Mouse (Mus musculus) intestine, postnatal 0 days (tissue): ENCODE measurements at regions not wholly inside any gene's neighbourhood (a gene's known extent, or its start where the extent isn't known, plus 50 kb on each side); places are given as distances from the start of the nearest gene placed in this dataset.

Experiments used
- ATAC-seq: fragments of 200-750 bp; cut with Nextera tagmentation; 2 replicates; pipeline ENCODE4 v1.8.0; 2017; ENCODE audit warnings: mild to moderate bottlenecking, moderate TSS enrichment, moderate library complexity
- H3K27ac ChIP-seq: fragments of 300-500 bp; sonication (generic); 2 replicates; pipeline ENCODE4 v1.5.1; 2014; ENCODE audit warnings: mild to moderate bottlenecking, low read depth, low read length, moderate library complexity
- H3K27me3 ChIP-seq: fragments of 300-500 bp; sonication (generic); replicated peaks from 2 replicates; pipeline ENCODE4 v1.6.1; 2014; ENCODE audit warnings: low read length, mixed read lengths; ENCODE audit not compliant: control insufficient read depth, insufficient read depth
- H3K36me3 ChIP-seq: fragments of 300-500 bp; sonication (generic); 2 replicates; pipeline ENCODE4 v1.6.1; 2014; ENCODE audit warnings: mild to moderate bottlenecking, moderate library complexity; ENCODE audit not compliant: control insufficient read depth, insufficient read depth
- H3K4me1 ChIP-seq: fragments of 300-500 bp; sonication (generic); replicated peaks from 2 replicates; pipeline ENCODE4 v1.6.1; 2014; ENCODE audit warnings: antibody characterized with exemption, low read length, mixed read lengths; ENCODE audit not compliant: control insufficient read depth, insufficient read depth
- H3K4me2 ChIP-seq: fragments of 300-500 bp; sonication (generic); replicated peaks from 2 replicates; pipeline ENCODE4 v1.6.1; 2014; ENCODE audit warnings: low read depth, mild to moderate bottlenecking, moderate library complexity
- H3K4me3 ChIP-seq: fragments of 300-500 bp; sonication (generic); 2 replicates; pipeline ENCODE4 v1.5.1; 2014; ENCODE audit warnings: low read depth, low read length
- H3K9ac ChIP-seq: fragments of 300-500 bp; sonication (generic); 2 replicates; pipeline ENCODE4 v1.6.1; 2014; ENCODE audit warnings: mild to moderate bottlenecking, low read depth, low read length
- H3K9me3 ChIP-seq: fragments of 300-500 bp; sonication (generic); 2 replicates; pipeline ENCODE4 v1.6.1; 2016; ENCODE audit warnings: mixed run types; ENCODE audit not compliant: control insufficient read depth
- CTCF ChIP-seq: sonication (generic); IDR thresholded peaks from 2 replicates; pipeline ENCODE4 v1.5.1; 2016; ENCODE audit warnings: low read depth, mild to moderate bottlenecking, control low read depth, antibody characterized with exemption, moderate library complexity
- WGBS: fragments of 180-500 bp; shearing (Covaris S2); extraction: QIAGEN DNeasy Blood & Tissue Kit; methylation state at CpG from one replicate; pipeline ENCODE4 v1.1.7; 2014; 5-methylcytosine and 5-hydroxymethylcytosine counted together

DNA sequence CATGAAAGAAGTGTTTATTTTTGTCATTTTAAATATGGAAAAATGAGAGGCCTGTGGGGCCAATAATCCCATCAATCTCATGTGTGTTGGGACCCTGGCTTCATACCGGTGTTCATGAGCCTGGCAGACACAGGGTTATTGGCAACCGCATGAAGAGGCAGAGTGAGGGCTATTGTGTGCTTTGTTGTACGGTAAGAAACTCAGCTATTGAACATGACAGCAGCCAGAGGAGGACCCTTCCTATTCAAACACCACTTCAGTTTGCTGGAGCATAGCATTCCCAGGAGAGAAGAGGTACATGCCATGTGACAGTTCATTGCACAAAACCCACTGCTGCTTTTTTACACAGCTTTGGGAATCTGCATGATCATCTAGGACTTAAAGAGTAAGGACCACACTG is 953.0 kb upstream of the Tenm3 start:
- 81% methylated on average over 3 of the region's 3 CpGs for whole genome bisulfite sequencing
- Histone ChIP-seq H3K4me1 (no peaks in the 10 kb centered on the region), H3K27ac (no peak overlapping the region), H3K4me3 (no peak overlapping the region), H3K4me2 (no peak overlapping the region), H3K27me3 (no peaks in the 10 kb centered on the region), H3K36me3 (no peaks in the 10 kb centered on the region), H3K9me3 (no peaks in the 10 kb centered on the region), H3K9ac (no peak overlapping the region)
- TF ChIP-seq CTCF: no peak
- no peak for ATAC-seq

GRCm38 (mm10) chr8:49794491-49794890 is 950.7 kb upstream of the Tenm3 start:
- H3K9me3 ChIP-seq: no peaks in the 10 kb centered on the region
- no peak for TF ChIP-seq CTCF

DNA sequence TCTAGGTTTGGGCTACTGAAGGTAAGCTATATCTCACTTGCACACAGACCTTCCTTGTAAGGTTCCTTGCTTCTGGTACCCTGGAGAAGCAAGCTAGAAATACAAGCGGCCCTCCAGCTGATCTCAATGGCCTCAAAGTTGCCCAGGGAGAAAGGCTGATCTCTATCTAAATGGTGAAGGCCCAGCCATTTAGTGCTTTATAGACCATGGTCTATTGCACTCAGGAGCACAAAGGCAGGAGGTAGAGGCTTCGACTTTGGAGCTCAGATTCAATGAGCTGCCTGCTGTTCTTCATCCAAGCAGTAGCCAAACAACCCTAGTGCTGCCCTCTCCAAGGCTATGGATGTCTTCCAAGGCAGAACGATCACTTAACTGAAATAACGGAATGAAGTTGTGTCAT is 926.1 kb upstream of the Tenm3 start:
- WGBS: 69% methylated on average over 4 of the region's 4 CpGs
- TF ChIP-seq CTCF: no peak
- H3K36me3 ChIP-seq: no peaks in the 10 kb centered on the region
- no peak overlapping the region for H3K4me2 ChIP-seq
- H3K27ac ChIP-seq: no peak overlapping the region
- no peak overlapping the region for H3K4me3 ChIP-seq
- ATAC-seq: no peak
- H3K9me3 ChIP-seq: no peaks in the 10 kb centered on the region
- no peaks in the 10 kb centered on the region for H3K27me3 ChIP-seq
- no peaks in the 10 kb centered on the region for H3K4me1 ChIP-seq
- H3K9ac ChIP-seq: no peak overlapping the region

More at GRCm38 (mm10) chr8:49794491-49794890, 950.7 kb upstream of the Tenm3 start:
- no peaks in the 10 kb centered on the region for H3K36me3 ChIP-seq
- WGBS: 76% methylated on average over 1 of the region's 1 CpGs
- no peak overlapping the region for H3K9ac ChIP-seq
- no peaks in the 10 kb centered on the region for H3K4me1 ChIP-seq
- H3K4me3 ChIP-seq: no peak overlapping the region
- no peak overlapping the region for H3K4me2 ChIP-seq
- ATAC-seq: no peak
- H3K27ac ChIP-seq: no peak overlapping the region
- H3K27me3 ChIP-seq: no peaks in the 10 kb centered on the region

DNA sequence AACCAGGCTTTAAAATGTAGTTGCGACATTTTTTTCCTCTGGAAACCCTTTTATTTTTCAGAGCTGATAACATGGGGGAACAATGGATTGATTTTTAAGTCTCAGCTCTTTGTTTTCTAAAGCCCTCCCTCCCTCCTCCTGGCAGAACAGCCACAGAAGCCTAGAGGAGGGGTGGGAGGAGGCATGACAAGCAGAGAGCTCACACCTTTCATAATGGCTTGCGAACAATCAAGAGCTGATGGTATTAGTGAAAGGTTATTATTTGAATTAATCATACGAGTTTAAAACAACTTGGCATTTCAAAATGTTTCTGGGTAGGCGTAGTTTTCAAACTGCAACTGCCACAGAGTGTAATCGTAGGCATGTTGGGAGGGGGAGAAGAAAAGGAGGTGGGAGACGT is 894.3 kb upstream of the Tenm3 start:
- Histone ChIP-seq H3K4me1 (no peaks in the 10 kb centered on the region), H3K27me3 (no peaks in the 10 kb centered on the region), H3K4me3 (no peak overlapping the region), H3K27ac (no peak overlapping the region), H3K9me3 (no peaks in the 10 kb centered on the region), H3K4me2 (no peak overlapping the region), H3K36me3 (no peaks in the 10 kb centered on the region), H3K9ac (no peak overlapping the region)
- 59% methylated on average over 6 of the region's 6 CpGs for WGBS
- no peak for ATAC-seq
- TF ChIP-seq CTCF: no peak

DNA sequence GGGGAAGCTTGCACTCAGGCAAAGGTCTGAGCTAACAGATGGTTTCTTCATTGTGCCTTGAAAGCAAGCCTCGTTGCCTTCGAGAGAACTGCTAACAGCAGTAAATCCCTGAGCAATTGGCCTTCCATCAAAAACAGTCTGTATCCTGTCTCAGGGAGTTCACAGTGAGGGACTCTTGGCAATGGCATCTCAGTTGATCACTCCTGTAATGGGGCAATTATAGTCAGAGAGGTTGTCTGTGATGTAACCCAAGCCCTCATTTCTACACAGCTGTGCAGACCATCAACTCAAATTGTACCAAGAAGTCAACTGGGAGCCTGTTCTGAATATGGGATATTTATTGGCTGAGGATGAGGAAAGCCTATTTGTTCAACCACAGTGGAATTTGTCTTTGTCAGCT is 885.4 kb upstream of the Tenm3 start:
- no peak for ATAC-seq
- H3K36me3 ChIP-seq: no peaks in the 10 kb centered on the region
- H3K9ac ChIP-seq: no peak overlapping the region
- no peaks in the 10 kb centered on the region for H3K9me3 ChIP-seq
- H3K4me3 ChIP-seq: no peak overlapping the region
- no peak for TF ChIP-seq CTCF
- H3K27ac ChIP-seq: no peak overlapping the region
- H3K4me1 ChIP-seq: no peaks in the 10 kb centered on the region
- 60% methylated on average over 2 of the region's 2 CpGs for WGBS
- H3K4me2 ChIP-seq: no peak overlapping the region
- no peaks in the 10 kb centered on the region for H3K27me3 ChIP-seq

DNA sequence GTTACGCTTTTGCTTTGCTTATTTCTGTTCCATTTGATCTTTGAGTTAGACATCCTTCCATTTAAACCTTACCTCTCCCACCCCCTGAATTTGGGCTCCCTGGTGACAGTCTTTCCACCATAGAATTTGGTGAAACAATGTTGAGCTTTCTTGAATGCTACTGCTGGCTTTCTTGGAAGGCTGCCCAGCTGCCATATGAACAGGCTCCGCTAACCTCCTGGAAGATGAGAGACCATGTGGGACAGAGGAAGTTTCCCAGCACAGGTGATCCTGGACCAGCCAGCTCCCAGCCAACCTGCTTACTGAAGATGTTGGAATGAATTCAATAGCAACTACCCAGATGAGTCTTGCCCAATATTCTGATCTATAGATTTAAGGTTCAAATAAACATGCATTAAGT is 868.6 kb upstream of the Tenm3 start:
- Histone ChIP-seq H3K27me3 (no peaks in the 10 kb centered on the region), H3K36me3 (no peaks in the 10 kb centered on the region), H3K4me1 (no peaks in the 10 kb centered on the region), H3K27ac (no peak overlapping the region), H3K9ac (no peak overlapping the region), H3K4me2 (no peak overlapping the region), H3K9me3 (no peaks in the 10 kb centered on the region), H3K4me3 (no peak overlapping the region)
- no peak for ATAC-seq
- TF ChIP-seq CTCF: no peak
- 85% methylated on average over 2 of the region's 2 CpGs for whole genome bisulfite sequencing

DNA sequence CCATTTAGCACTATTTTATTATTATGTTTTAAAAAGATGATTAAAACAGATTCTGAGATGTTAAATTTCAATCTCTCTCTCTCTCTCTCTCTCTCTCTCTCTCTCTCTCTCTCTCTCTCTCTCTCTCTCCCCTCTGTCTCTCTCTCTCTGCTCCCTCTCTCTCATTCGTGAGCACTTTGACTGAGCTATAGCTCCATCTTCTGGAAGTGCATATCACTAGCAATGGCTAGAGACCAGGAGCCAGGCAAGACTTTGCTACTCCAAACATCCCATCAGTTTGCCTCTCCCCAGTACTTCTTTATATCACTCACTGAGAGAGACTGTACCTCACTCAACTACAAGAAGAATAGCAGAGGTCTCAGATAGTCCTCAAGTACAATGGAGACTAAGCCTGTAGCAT is 865.0 kb upstream of the Tenm3 start:
- Histone ChIP-seq H3K27ac (no peak overlapping the region), H3K27me3 (no peaks in the 10 kb centered on the region), H3K9me3 (no peaks in the 10 kb centered on the region), H3K4me1 (no peaks in the 10 kb centered on the region), H3K4me3 (no peak overlapping the region), H3K36me3 (no peaks in the 10 kb centered on the region), H3K4me2 (no peak overlapping the region), H3K9ac (no peak overlapping the region)
- WGBS: 0% methylated on average over 1 of the region's 1 CpGs
- TF ChIP-seq CTCF: peak; percentile 60
- no peak for ATAC-seq
